Mouse (Mus musculus): ENCODE measurements around the gene Gm9857. TPM values are rescaled to one million over a fixed set of nuclear protein-coding genes. Genes with fewer than 3 reads are reported as not detected.

The Gm9857 gene
- polyA plus RNA-seq (2012; ENCODE audit: low replicate concordance): not detected in 2 replicates

GRCm38 (mm10) chr3:108940001-108940633 is at the start of gene Gm9857:
Gm9857 (minus strand) TSS chr3:108940445.

GRCm38 (mm10) chr3:108939573-108939972 is 672 bp downstream of the Gm9857 start, which contains the start of gene Henmt1:
Henmt1 (plus strand) TSS chr3:108939873.

GRCm38 (mm10) chr3:108911548-108912413 is 28.5 kb downstream of the Gm9857 start, which contains the start of gene Prpf38b:
Prpf38b (minus strand) TSS chr3:108911727.

Other genes starting within 250 kb of the Gm9857 start
- gene Gpsm2, start 218.1 kb downstream of the Gm9857 start, polyA plus RNA-seq (2012; ENCODE audit: low replicate concordance): 9.1 and 45.0 TPM in 2 replicates
- 0.09 TPM in 1 of 2 replicates, not detected in the other for gene Aknad1, start 200.8 kb downstream of the Gm9857 start, polyA plus RNA-seq (2012; ENCODE audit: low replicate concordance)
- gene Stxbp3, start 99.9 kb downstream of the Gm9857 start, polyA plus RNA-seq (2012; ENCODE audit: low replicate concordance): 3.6 and 11.5 TPM in 2 replicates
- 0.07 and 0.15 TPM in 2 replicates for gene Fndc7, start 50.4 kb downstream of the Gm9857 start, polyA plus RNA-seq (2012; ENCODE audit: low replicate concordance)
- 70.2 and 97.9 TPM in 2 replicates for gene Prpf38b, start 28.7 kb downstream of the Gm9857 start, polyA plus RNA-seq (2012; ENCODE audit: low replicate concordance)
- gene Henmt1, start 572 bp downstream of the Gm9857 start, polyA plus RNA-seq (2012; ENCODE audit: low replicate concordance): not detected in 2 replicates
- 0.71 and 0.88 TPM in 2 replicates for gene Fam102b, start 87.2 kb upstream of the Gm9857 start, polyA plus RNA-seq (2012; ENCODE audit: low replicate concordance)
- gene Slc25a54, start 140.0 kb upstream of the Gm9857 start, polyA plus RNA-seq (2012; ENCODE audit: low replicate concordance): not detected in 2 replicates
- gene Slc25a24, start 182.7 kb upstream of the Gm9857 start, polyA plus RNA-seq (2012; ENCODE audit: low replicate concordance): 7.7 and 10.2 TPM in 2 replicates

All from leukemia stem cell, adult 10-12 weeks (primary cell).